Mouse (Mus musculus) kidney, adult 11 months (tissue): Measurements from ENCODE around the gene Tspan1.

ENCODE experiments used
- DNase-seq: peaks from one replicate; pipeline ENCODE4 v3.0.0; 2022

Gene Tspan1

DNA sequence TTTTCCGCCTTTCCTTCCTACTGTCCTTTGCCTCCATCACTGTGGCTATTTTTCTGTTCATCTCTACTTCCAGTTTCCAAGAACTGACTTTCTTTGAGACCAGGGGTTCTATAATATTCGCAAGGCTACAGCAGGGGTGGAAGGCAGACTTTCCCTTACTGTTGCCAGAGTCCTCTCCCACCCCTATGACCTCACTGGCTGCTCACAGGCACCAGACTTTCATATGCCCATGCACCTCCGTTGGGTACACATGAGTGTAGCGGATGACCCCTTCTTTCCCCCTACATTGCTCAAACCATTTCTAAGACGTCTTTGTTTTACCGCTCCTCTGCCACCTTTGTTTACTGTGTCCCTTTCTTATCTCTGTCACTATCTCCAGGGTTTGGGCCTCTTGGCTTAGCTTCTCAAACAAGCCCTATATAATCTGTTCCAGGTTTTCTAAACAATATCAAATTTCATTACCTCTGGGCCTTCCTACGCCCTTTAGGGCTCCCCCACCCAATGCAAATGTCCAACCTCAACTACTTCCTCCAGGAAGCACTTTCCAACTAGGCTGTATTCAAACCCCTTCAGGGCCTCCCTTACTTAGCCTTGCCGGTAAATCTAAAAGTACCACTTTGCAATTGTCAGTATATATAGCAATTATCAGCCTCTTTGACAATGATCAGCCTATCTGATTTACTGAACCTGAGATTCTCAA is 1.5 kb downstream of the Tspan1 start:
- no peak for DNase-seq

DNA sequence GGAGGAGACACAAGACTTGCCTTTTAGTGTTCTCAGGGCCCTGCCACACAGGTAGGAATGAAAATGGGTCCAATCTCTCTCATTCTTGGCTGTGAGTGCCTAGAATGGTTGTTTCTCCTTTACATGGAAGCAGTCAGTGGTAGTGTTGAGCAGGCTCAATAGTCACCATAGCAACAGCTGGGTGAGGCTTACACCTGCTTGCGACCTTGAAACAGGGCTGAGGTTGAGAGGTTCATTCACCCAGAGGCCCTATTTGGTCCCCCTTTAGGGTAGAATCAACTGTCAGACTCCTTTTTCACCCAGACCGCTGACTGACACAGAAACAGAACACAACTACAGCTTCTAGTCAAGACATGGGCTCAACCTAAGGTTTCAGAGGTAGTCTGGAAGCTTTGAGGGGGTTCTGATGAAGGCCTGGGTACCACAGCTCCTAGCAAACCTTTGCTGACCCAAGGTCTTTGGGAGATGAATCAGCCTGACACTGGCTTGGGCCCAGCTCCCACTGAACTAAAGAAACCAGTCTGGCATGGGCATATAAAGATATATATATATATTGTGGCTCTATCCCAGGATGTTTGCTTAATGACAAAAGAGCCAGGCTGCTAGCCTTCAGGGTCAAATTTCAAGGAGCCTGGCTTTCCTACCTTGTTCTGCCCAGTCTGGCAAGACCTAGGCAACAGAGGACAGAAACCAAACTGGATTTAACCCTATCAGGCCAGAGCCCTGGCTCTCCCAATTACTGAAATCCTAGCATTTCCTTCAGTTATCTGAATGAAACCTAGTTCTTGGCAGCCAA is 2.4 kb downstream of the Tspan1 start:
- DNase-seq, result no peak

DNA sequence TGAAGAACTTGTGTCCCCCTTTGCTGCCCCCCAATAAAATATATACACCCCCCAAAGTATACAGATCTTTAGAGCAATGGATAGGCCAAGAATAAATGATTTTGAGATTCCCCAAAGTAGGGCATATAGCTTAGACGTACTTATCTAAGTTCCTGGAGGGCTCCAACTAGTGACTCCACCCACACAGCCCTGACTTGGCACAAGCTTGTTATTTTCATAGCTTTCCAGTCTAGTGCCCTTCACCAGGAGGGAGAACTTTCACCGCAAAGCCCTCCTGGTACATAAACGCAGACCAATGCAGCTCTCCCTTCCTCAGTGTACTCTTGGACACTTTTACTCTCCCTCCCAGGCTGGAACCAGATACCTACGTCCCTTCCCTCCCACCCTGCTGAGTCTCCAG is 5.3 kb downstream of the Tspan1 start:
- DNase-seq, result peak; percentile 61

DNA sequence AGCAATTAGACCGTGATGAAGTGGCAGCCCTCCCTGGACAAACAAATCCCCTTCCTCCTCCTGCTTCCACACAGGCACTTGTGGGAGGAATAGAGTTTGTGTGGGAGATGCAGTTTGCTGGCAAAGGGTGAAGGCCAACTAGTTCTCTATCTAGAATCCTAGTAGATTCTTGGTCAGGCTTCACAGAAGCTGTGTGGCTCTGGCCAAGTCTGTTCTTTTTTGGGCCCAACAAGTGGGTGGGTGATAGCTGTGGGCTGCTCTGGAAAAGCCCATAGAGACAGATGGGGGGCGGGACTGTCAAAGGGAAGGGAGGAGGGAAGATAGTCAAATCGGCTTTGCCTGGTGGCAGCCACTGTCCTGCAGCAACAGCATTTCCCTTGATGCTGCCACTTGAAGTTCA is 6.6 kb downstream of the Tspan1 start:
- no peak for DNase-seq

DNA sequence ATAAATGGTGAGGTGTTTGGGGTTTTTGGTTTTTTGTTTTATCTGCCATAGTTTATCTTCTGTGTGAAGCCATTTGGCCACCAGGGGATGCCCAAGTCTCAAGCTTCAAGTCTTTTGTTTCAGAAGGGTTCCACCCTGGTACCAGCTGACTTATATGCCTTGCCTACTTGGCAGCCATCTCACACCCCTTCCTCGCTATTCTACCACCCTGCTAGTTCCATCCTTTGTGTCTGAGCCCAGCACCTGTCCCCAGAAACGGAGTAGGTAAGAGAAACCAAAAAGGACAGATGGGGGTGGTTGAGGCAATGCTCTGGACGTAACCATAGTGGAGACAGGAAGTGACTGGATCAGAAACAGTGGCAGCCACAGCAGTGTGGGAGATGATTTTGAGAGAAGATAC is 7.5 kb downstream of the Tspan1 start:
- DNase-seq, result no peak

DNA sequence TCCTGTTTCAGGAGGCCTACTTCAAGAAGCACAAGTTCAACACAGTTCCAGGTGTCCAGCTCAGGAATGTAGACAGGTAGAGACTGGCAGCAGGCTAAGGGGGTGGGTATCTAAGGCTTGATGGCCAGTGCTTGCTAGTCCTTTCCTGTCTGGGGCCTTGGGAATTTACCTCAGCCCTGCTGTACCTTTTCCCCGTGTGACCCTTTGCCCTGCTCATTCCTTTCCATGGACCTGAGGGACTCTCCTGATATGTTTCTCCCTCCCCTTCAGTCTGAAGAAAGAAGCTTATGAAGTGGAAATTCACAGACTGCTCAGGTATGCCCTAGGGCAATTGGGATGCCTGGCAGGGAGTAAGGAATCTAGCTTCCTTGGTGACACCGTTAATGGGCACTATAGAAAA is 9.5 kb downstream of the Tspan1 start:
- DNase-seq, result peak; percentile 79

DNA sequence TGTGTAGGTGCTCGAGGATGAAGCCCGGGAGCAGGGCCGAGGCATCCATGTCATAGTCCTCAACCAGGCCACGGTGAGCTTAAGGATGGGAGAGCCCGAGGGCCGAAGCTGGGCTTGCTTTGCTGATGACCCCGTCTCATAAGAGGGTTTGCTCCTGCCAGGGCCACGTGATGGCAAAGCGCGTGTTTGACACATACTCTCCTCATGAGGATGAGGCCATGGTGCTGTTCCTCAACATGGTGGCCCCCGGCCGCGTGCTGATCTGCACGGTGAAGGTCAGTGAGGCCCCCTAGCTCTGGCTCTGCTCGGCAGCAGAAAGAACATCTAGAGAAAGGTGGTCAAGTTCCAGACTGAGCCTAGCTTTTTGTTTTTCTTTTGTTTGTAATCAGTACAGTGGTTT is 14.7 kb downstream of the Tspan1 start:
- DNase-seq, result no peak

DNA sequence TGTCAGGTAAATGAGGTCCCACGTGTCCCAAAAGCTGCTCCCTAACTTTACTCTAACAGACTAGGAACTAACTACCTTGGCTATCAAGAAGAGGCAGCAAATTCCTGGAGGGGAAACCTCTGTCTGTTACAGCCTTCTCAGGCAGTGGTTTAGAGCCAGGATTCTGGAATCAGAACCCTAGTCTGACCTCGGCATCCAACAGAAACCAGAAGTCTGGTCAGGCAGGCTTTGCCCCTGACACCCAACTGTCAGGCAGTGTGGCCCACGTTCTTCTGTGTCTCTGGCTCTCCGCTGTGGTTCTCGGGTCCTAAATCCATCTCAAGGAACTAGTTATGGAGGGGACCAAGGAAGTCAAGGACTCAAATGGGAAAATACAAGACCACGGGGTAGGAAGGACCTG is 16.2 kb downstream of the Tspan1 start, which contains the start of gene Lurap1:
Lurap1 (minus strand) TSS at position 101 of the 400 bp plus-strand sequence.
- no peak for DNase-seq

DNA sequence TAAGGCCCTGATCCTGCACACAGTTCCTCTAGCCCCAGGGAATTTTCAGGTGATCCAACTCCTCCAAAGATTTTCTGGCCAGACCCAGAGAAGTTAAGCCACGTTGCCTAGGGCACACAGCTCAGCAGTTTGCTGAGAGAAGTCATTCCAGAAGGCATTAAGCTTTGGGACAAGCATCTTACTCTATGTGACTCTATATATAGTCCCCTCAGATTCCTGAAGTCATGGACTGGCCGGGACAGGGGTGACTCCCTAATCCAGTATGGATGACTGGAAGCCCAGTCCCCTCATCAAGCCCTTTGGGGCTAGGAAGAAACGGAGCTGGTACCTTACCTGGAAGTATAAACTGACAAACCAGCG is 16.6 kb downstream of the Tspan1 start:
- DNase-seq, result no peak

DNA sequence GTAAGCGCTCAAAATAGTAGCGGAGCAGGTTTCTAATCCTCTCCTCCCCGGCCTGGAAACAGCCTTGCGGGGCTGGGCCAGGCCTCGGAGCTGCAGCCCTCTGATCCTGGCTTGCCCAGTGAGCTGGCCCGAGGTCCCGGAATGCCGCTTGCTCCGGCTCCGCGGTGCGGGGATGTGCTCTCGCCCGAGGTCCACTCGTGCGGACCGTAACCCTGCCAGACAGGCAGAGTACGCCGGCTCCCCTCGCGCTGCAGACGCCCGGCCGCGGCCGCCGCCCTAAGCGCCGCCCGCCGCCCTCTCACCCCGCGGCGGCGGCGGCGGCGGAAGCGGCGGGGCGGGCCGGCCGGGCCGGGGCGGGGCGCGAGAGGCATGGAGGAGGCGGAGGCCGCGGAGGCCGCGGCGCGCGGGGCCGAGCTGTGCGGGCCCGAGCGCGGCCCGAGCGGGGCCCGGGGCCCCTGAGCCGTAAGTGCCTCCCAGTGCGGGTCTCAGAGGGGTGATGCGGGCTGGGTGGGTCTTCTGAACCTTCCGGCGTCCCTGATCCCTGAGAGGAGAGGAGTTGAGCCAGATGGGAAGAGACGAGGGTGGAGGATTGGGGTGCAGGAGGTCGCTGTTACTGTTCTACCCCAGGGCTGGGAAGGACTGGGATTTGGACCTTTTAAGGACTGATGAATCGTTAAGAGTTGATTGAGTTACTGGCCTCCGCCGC is 17.1 kb downstream of the Tspan1 start:
- DNase-seq, result peak; percentile 49

DNA sequence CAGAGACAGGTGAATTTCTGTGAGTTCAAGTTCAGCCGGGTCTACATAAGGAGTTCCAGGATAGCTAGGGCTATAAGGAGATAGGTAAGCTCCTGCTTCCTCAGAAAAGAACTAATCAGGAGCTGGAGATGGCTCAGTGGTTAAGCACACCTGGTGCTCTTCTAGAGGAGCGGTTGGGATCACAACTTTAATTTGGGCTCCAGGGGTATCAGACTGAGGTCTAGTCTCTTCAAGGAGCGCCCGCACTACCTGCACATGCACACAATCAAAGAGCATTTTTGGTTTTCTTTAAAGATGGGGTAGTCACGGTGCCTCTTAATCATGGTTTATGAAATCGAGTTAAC is 17.6 kb downstream of the Tspan1 start:
- no peak for DNase-seq

DNA sequence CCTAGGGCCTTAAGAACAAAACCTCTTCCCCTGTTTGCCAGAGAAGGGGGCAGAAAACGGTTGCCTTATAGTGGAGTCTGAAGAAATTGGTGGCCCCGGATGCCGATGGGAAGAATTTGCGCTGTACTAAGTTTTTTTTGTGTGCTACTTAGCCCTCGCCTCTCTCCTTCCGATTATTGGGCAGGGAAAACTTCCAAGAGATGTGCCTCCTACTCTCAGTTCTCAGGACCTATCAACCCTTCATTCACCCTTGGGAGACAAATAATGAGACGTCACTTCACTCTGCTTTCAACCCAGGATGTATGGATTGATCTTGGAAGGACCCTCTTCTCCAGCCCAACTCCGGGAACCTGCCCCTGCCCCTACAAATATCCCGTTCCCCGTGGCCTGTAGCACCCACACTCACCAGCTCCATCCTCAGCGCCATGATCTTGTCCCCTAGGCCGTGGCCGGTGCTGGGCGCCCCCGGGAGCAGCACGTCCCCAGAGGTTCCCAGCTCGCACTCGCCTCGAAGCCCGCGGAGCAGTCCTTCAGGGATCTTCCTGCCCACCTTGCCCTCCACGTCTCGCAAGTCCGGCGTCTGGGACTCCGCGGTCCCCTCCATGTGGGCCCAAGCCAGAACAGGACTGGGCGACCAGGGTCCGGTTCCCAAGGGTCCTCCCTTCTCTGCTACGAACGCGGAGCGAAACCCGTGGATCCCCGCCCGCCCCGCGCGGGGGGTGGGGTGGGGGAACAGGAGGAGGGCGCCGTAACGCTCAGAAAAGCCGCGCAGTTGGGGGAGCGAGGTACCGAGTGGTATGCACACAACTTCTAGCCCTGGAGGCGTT is 23.3 kb downstream of the Tspan1 start:
- DNase-seq, result peak; percentile 65

DNA sequence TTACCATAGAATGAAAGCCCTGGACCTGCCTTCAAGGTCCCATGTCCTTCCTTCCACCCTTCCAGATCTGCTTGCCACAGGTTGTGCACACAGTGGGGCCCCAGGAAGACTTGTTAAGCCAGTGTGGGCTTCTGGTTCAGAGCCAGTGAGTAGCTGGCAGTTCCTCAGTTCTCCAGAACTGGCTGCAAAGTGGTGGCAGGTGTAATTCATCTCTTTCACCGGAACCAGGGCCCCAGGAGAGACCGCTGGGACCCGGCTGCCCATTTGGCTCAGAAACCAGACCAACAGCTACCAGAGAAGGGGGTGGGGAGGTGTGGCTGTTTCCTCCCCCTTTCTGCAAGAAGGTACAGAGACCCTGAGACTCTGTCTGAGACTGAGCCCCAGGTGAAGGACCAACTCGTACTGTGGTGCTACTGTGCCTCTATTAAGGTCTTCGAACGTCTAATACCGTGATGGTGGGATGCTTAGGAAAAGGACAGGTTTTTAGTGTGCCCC is 24.0 kb downstream of the Tspan1 start:
- DNase-seq, result peak; percentile 70

DNA sequence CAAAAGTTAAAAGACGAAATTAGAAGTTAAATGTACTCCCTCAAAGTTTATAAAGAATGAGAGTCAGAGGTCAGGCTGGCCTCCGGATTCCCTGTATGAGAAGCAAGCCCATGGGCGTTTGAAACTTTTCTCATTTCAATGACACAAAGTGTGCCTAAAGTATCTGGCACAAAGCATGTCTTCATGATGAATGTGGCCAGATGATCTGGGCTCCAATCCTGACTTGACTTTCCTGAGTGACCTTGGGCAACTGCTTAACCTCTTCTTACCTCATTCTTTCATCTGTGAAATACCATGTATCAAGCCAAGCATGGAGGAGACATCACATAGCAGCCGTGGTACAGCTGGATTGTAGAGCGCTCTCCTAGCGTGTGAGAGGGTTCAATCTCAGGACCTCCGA is 25.1 kb downstream of the Tspan1 start:
- DNase-seq, result no peak

DNA sequence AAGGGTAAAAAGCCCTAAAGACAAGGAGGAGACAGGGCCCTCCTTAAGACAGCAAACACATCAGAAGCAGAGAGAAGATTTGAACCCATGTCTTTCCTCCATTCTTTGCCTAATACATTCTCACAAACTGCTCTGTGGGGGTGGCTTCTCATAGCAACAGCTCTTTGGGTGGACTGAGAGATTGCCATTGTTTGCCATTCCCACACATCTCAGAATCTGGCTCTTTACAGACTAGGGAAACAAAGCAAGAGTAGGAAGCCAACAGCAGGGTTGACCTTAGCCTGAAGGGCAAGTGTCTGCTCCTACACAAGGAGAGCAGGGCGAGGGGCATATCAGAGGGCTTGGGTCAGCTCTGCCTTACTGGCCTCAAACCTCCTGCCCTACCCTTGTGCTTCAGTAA is 25.7 kb downstream of the Tspan1 start:
- DNase-seq, result no peak

DNA sequence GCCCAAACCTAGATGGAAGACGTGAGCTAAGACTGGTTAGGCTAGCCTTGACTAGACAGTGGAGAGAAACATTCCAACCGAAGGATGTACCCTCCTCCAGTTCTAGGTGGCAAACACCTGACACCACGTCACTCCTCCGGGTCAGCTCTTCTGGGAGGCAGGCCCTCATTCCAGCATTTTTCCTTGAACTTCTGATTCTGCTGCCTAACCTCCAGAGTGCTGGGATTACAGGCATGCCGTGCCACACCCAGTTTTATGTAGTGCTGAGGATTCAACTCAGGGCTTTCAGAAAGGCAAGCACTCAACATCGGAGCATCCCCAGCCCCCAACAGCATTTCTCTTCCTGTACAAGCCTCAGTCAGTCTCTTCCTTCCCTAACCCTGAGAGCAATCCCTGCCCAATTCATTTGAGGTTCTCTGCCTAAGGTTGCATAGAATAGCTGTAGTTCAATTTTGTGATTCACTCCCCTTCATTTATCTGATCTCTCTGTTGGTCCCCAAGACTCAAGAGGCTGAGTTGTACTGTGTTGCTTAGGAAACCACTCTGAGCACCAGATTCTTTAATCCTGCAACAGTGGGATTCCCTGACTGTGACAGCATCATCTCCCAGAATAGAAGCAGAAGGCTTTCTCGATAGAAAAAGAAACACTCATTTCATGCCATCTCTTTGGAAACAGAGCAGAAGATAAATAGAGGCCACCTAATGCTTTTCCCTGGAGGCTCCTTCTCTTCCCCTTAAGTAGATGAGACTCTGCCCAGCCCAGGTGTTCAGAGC is 26.4 kb downstream of the Tspan1 start:
- DNase-seq, result no peak

DNA sequence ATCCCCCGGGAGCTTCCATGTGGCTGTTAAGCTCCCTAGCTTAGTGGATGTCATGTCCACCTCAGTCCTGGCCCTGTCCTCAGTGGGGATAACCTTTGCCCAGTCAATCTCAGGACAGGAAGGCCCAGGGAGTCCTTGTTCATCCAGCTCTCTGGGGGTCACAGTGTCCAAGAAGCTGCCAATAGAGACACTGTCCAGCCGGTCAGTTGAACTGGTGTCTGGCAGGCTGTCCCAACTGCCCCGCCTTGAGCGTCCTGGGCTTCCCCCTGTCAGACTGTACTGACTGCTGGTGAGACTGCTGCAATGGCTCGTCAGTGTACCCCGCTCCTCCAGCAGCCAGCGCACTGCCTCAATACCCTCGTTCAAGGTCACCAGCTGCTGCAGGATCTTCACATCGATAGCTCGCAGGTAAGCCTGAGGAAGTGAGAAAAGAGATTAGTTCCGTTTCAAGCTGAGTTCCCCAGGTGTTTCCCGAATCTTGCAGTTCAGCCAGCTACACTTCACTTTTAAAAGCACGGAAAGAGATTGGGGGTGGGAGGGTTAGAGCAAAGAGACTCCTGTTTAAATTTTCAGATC is 29.9 kb downstream of the Tspan1 start:
- DNase-seq, result no peak

DNA sequence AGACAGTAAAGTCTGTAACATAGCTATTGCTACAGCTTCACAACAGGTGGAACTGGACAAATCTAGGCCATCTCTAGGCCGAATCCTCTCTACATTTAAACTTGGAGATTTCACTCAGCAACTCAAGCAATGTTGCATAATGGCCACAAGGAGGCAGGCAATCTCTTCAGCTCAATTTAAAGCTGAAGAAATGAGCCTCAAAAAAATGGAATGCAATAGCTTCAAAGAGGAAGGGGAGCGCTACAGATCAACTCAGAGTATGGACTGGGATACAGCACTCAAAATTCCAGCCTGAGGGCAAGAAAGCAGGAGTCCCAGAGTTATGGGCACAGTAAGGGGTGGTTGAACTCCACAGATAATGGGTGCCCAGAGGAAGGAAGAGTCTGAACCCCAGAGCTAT is 32.4 kb downstream of the Tspan1 start:
- DNase-seq, result no peak

DNA sequence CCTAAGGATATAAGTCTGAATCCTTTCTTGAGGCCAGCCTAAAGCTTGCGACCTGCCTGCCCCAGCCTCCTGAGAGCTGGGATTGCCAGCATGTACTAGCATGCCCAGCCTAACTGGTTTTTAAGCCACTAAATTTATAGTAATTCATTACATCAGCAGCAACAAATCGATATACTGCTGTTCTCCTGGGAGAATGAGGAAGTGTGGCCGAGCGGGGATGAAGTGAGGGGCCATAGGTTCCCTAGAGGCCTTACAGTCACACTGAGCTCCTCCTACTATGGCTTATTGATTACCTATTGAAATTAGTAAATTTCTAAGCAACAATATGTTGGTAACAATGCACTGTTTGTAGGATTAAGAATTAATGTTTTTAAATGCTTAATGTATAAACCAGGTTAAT is 34.3 kb downstream of the Tspan1 start:
- no peak for DNase-seq

DNA sequence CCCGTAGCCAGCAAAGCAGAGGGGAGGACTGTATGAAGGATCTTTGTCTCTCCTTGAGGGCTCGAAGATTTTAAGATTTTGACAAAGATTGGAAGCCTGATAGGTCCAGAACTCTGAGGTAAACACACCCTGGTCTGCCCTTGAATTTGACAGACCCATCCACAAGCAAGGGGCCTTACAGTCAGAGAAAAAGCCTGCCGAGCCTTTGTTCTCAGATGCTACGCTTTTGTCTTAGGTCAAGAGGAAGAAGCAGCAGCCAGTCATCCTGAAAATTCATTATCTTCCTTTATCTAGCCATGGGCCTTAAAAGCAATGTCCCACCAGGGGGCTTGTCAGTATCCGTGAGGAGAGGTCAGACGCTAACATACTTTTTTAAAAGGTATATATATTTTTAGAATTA is 39.4 kb downstream of the Tspan1 start:
- no peak for DNase-seq

DNA sequence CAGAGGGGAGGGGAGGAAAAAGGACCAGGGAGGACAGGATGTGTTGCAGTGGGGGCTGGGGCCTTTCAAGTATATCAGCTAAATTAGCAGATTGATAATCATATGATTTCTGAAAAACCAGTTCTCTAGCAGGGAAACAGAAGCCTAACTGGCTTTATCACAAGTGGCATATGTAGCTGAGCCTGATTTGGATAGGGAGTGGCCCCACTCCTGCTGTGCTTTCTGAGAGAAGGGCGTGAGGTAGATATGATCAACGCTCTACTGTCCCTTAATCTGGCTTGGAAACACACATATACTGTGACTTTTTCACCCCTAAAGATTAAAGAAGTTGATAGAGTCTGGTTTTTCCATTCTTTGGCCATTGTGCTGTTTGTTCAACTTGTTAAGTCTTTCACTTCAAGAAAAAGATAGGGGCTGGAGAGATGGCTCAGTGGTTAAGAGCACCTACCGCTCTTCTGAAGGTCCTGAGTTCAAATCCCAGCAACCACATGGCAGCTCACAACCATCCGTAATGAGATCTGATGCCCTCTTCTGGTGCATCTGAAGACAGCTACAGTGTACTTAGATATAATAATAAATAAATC is 41.5 kb downstream of the Tspan1 start:
- no peak for DNase-seq
